Mouse (Mus musculus) layer of hippocampus, postnatal 10 days (tissue): Measurements from ENCODE around the gene Polr2j. TPM values are rescaled to one million over a fixed set of nuclear protein-coding genes. Genes with fewer than 3 reads are reported as not detected.

Experiments used
- DNase-seq, 2 experiments: peaks; one replicate each; pipeline ENCODE4 v3.0.0; 2021; ENCODE audit warnings: low spot score in 2 of 2
- long read RNA-seq: library from polyadenylated mRNA; stranded (forward); transcript quantifications from one replicate; pipeline ENCODE4 v2.0.0, GENCODE M21; 2023
- total RNA-seq, 2 experiments: library from RNA; stranded (reverse); gene quantifications; 2 replicates each; pipeline ENCODE4 v1.2.3; 2021

The Polr2j gene
- total RNA-seq = 10 to 100 TPM; 63.5 to 92.7 TPM
- long read RNA-seq, transcript Polr2j-201 (4 exons, 646 nt) = major isoform, 74 of 77 reads
- long read RNA-seq, partial matches to known transcripts = 1 of 77 reads
- long read RNA-seq, other reads (novel, unspliced or antisense) = 1 of 77 reads

- peak; percentile 98 to 99 for DNase-seq
Measured at GRCm38 (mm10) chr5:136115891-136116783, at the start of gene Polr2j. TSS of gene Polr2j (plus strand) at chr5:136116631.

GRCm38 (mm10) chr5:136069411-136069810 is 47.0 kb upstream of the Polr2j start:
- no peak for DNase-seq

- DNase-seq = no peak
Measured at GRCm38 (mm10) chr5:136073051-136073450, 43.4 kb upstream of the Polr2j start.

GRCm38 (mm10) chr5:136073526-136073925 is 42.9 kb upstream of the Polr2j start:
- no peak for DNase-seq

- no peak for DNase-seq
Measured at GRCm38 (mm10) chr5:136075076-136075475, 41.4 kb upstream of the Polr2j start.

GRCm38 (mm10) chr5:136076284-136076683 is 40.1 kb upstream of the Polr2j start:
- peak; percentile 22 to 28 for DNase-seq

- no peak for DNase-seq
Measured at GRCm38 (mm10) chr5:136077001-136077550, 39.4 kb upstream of the Polr2j start.

GRCm38 (mm10) chr5:136078136-136078535 is 38.3 kb upstream of the Polr2j start:
- no peak for DNase-seq

GRCm38 (mm10) chr5:136082345-136082744 is 34.1 kb upstream of the Polr2j start:
- DNase-seq = no peak

- DNase-seq = peak; percentile 87 to 92
Measured at GRCm38 (mm10) chr5:136083669-136084107, 32.7 kb upstream of the Polr2j start, which contains the start of gene Rasa4. TSS of gene Rasa4 (plus strand) at chr5:136083916.

GRCm38 (mm10) chr5:136084144-136084881 is 32.1 kb upstream of the Polr2j start:
- DNase-seq = no peak

GRCm38 (mm10) chr5:136084891-136085651 is 31.4 kb upstream of the Polr2j start:
- no peak for DNase-seq

GRCm38 (mm10) chr5:136086290-136086689 is 30.1 kb upstream of the Polr2j start:
- DNase-seq = no peak

- no peak for DNase-seq
Measured at GRCm38 (mm10) chr5:136088821-136089575, 27.4 kb upstream of the Polr2j start.

- DNase-seq = no peak
Measured at GRCm38 (mm10) chr5:136091927-136092326, 24.5 kb upstream of the Polr2j start.

- DNase-seq = no peak
Measured at GRCm38 (mm10) chr5:136094249-136095010, 22.0 kb upstream of the Polr2j start.

- no peak for DNase-seq
Measured at GRCm38 (mm10) chr5:136095089-136095488, 21.3 kb upstream of the Polr2j start.

GRCm38 (mm10) chr5:136098536-136098935 is 17.9 kb upstream of the Polr2j start:
- DNase-seq = no peak
